Comparison of ENCODE assay signal across 8 mouse cellular contexts in the genomic region with DNA sequence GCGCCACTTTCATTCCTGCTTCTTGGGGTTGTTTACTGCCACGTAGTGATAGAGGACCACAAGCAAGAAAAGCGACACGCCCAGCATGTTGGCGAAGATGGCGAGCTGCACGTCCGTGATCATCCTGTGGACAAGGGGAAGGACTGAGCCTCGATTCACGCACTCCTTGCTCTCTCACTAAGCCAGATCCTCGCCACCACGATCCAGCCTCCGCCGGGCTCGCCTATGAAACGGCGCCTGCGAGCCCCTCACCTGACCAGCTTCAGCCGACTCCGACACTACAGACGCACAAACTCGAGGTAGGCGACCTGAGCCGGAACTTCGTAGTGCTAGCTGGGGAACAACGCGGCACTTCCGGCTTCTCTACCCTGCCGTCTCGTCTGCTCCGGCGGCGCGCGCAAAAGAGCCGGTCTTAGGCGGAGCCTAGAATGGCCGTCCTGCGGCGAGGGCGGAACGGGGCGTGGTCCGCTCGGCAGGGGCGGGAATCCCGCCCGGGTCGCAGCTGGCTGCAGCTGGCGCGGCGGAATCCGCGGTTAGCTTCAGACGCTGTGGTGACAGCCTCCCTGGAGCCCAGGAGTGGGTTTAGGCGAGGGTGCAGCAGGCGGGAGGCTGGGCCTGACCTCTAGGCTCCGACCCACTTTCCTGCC. TPM values are rescaled to one million over a fixed set of nuclear protein-coding genes. Genes with fewer than 3 reads are reported as not detected.
A peak's percentile ranks its signal among the peaks of the same experiment; 100 is the strongest.
DNase-seq lines count a peak whose midpoint lies in the region; ATAC-seq lines count a peak whose summit lies in the region.

A gene (minus strand): TSS at position 376 of the 647 bp plus-strand sequence.

- WGBS in forebrain, embryonic 11.5 days, result under 1% methylated on average over 58 of the region's 58 CpGs
- under 1% methylated on average over 58 of the region's 58 CpGs for WGBS in heart, embryonic 16.5 days
- WGBS in liver, embryonic 15.5 days (ENCODE audit: insufficient replicate concordance), result under 1% methylated on average over 58 of the region's 58 CpGs
- WGBS in neural tube, embryonic 12.5 days, result under 1% methylated on average over 58 of the region's 58 CpGs

- peak within 1 kb of the TSS; percentile 89 for H3K4me2 ChIP-seq in forebrain, embryonic 11.5 days (ENCODE audit: low read depth, low read length, severe bottlenecking)
- peak within 1 kb of the TSS; percentile 96 for H3K4me2 ChIP-seq in heart, embryonic 16.5 days (ENCODE audit: low read depth, low read length)
- peak within 1 kb of the TSS; percentile 97 for H3K4me2 ChIP-seq in liver, embryonic 15.5 days
- peak within 1 kb of the TSS; percentile 79 for H3K4me2 ChIP-seq in neural tube, embryonic 12.5 days (replicated peaks)

- ATAC-seq in forebrain, embryonic 11.5 days (replicated peaks; ENCODE audit: low FRiP score), result peak; percentile 97
- ATAC-seq in heart, embryonic 16.5 days (replicated peaks; ENCODE audit: extremely low read depth, insufficient read depth, low FRiP score), result peak; percentile 91
- peak; percentile 95 for ATAC-seq in liver, embryonic 15.5 days (ENCODE audit: insufficient read depth)
- peak; percentile 91 for ATAC-seq in neural tube, embryonic 12.5 days (ENCODE audit: low FRiP score, low read depth)

- H3K4me3 ChIP-seq in forebrain, embryonic 11.5 days (ENCODE audit: low read depth, low read length), result peak within 1 kb of the TSS; percentile 70
- H3K4me3 ChIP-seq in heart, embryonic 16.5 days (ENCODE audit: low read length), result peak within 1 kb of the TSS; percentile 86
- H3K4me3 ChIP-seq in liver, embryonic 15.5 days (replicated peaks), result peak within 1 kb of the TSS; percentile 81
- peak within 1 kb of the TSS; percentile 66 for H3K4me3 ChIP-seq in neural tube, embryonic 12.5 days

- H3K9me3 ChIP-seq in forebrain, embryonic 11.5 days (ENCODE audit: control insufficient read depth, low read length), result no peaks in the 10 kb centered on the region
- H3K9me3 ChIP-seq in heart, embryonic 16.5 days (replicated peaks; ENCODE audit: control insufficient read depth, low read length), result no peaks in the 10 kb centered on the region
- H3K9me3 ChIP-seq in liver, embryonic 15.5 days (replicated peaks), result no peaks in the 10 kb centered on the region
- no peaks in the 10 kb centered on the region for H3K9me3 ChIP-seq in neural tube, embryonic 12.5 days

- peak within 1 kb of the TSS; percentile 64 for H3K9ac ChIP-seq in forebrain, embryonic 11.5 days (ENCODE audit: low read length)
- peak within 1 kb of the TSS; percentile 85 for H3K9ac ChIP-seq in heart, embryonic 16.5 days (ENCODE audit: low read length)
- H3K9ac ChIP-seq in liver, embryonic 15.5 days, result peak within 1 kb of the TSS; percentile 79
- peak within 1 kb of the TSS; percentile 79 for H3K9ac ChIP-seq in neural tube, embryonic 12.5 days

- peaks cover 4% of the 10 kb centered on the region for H3K36me3 ChIP-seq in forebrain, embryonic 11.5 days (ENCODE audit: control insufficient read depth, insufficient read depth, low read length)
- H3K36me3 ChIP-seq in heart, embryonic 16.5 days (ENCODE audit: control insufficient read depth, insufficient read depth), result peaks cover 18% of the 10 kb centered on the region
- peaks cover 38% of the 10 kb centered on the region for H3K36me3 ChIP-seq in liver, embryonic 15.5 days (replicated peaks)
- H3K36me3 ChIP-seq in neural tube, embryonic 12.5 days, result peaks cover 34% of the 10 kb centered on the region

- peak; percentile 95 to 97 for DNase-seq in CD8-positive naive resting alpha-beta T cell, adult 2 months (ENCODE audit: low read depth in 2 of 2, low spot score in 2 of 2)
- DNase-seq in c-Kit-positive CD71-negative TER-119-negative erythroid progenitor cells, embryonic 14.5 days (ENCODE audit: low read depth), result peak; percentile 93
- peak; percentile 96 for DNase-seq in forebrain, embryonic 11.5 days (ENCODE audit: low spot score)
- DNase-seq in kidney, postnatal 36 days, result peak; percentile 98 to 99
- peak; percentile 95 for DNase-seq in telencephalon, adult 2 months (ENCODE audit: low read depth, low spot score)

- peaks cover 5% of the 10 kb centered on the region; the same call in 1 of the 2 replicates for H3K4me1 ChIP-seq in forebrain, embryonic 11.5 days (replicated peaks; ENCODE audit: control insufficient read depth, insufficient read depth, low read length)
- H3K4me1 ChIP-seq in heart, embryonic 16.5 days (ENCODE audit: control insufficient read depth, insufficient read depth, low read length), result peaks cover 48% of the 10 kb centered on the region
- peaks cover 73% of the 10 kb centered on the region for H3K4me1 ChIP-seq in liver, embryonic 15.5 days (replicated peaks)
- peaks cover 33% of the 10 kb centered on the region for H3K4me1 ChIP-seq in neural tube, embryonic 12.5 days

- H3K27ac ChIP-seq in forebrain, embryonic 11.5 days (ENCODE audit: low read depth, low read length), result peak within 1 kb of the TSS; percentile 55
- H3K27ac ChIP-seq in heart, embryonic 16.5 days (ENCODE audit: low read length), result peak within 1 kb of the TSS; percentile 93
- H3K27ac ChIP-seq in liver, embryonic 15.5 days (replicated peaks), result peak within 1 kb of the TSS; percentile 93
- peak within 1 kb of the TSS; percentile 54 for H3K27ac ChIP-seq in neural tube, embryonic 12.5 days

- 0 out of 2 replicates have a peak, but pooled peaks cover 2% of the 10 kb centered on the region for H3K27me3 ChIP-seq in forebrain, embryonic 11.5 days (ENCODE audit: control insufficient read depth, insufficient read depth, low read length)
- no peaks in the 10 kb centered on the region for H3K27me3 ChIP-seq in heart, embryonic 16.5 days (ENCODE audit: control insufficient read depth, insufficient read depth, low read length)
- H3K27me3 ChIP-seq in liver, embryonic 15.5 days, result no peaks in the 10 kb centered on the region
- H3K27me3 ChIP-seq in neural tube, embryonic 12.5 days (replicated peaks), result no peaks in the 10 kb centered on the region

RNA-seq across cellular contexts. Expression of the gene that starts here (rescaled TPM):
- 339 and 356 TPM in 2 replicates for polyA plus RNA-seq in forebrain, embryonic 11.5 days (2014; fragmentation: Nextera tagmentation; extraction: Ambion mirVana)
- 349 and 355 TPM in 2 replicates for polyA plus RNA-seq in heart, embryonic 16.5 days (2015; fragmentation: Nextera tagmentation; extraction: Ambion mirVana)
- 312 and 329 TPM in 2 replicates for polyA plus RNA-seq in liver, embryonic 15.5 days (2015; fragmentation: Nextera tagmentation; extraction: Ambion mirVana)
- polyA plus RNA-seq in neural tube, embryonic 12.5 days (2016; fragmentation: Nextera tagmentation; extraction: Ambion mirVana), result 294 and 304 TPM in 2 replicates

Comparison
In these comparisons a context has a peak if more than half of its experiments do, and no peak if none do; other contexts are left out.
1. Peak in every context shown above with its lines: DNase-seq, ATAC-seq, H3K4me3 ChIP-seq and H3K27ac ChIP-seq.